Mouse (Mus musculus) thymus, postnatal 36 days (tissue): ENCODE results near the gene Stox2.

Source experiments
- DNase-seq, 2 experiments: peaks; one replicate each; pipeline ENCODE4 v3.0.0; 2022; ENCODE audit warnings: mixed read lengths in 2 of 2

Stox2 gene

DNA sequence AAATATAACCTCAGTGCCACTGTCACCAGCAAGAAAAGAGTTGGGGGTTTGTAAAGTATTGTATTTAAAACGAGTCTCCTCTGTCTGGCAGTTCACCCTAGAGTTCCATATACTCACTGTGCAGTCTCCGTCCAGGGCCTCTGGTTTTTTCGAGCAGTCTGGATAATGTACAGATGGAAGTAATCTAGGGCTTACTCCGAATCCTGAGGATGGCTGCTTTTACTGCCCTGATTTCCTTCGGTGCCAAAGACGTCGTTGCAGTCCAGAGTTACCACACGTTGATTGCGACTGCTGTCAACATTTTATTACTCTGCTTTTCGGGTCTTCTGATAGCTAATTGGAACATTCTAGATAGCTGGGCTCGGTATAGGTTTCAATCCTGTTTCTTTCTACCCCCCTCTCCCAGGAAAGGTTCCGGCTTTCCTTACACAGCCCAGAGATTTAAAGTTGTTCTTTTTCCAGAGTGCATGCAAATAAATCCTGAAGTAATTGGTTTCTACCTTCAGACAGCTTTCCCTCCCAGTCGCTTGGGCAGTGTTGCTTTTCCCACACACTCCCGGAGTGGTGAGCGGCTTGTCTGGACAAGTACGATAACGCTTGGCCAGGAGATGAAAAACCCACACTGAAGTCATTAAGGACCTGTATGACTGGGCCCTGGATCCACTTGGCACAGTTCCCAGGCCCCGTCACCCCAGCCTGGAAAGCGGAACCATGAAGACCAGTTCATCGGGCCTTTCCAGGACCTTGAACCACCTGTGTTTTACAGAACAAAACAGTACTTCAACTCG, 94.1 kb downstream of the Stox2 start:
- DNase-seq: no peak

DNA sequence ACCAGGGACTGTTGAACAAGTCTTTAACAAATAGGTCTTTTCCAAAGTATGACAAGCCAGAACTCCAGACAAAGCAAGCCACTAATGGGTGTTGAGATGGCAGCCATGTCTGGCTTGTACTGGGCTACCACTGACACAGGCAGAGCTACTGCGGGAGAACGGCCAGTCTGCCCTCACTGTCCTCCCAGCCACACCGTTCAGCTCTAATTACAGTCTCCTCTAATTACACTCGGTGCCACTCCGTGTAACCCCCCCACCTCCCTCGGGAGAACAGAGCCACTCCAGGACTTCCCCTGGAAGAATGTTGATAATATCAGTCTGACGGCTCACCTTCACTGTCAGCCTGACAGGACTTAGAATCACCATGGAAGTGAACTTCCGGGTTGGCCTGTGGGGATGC, 97.1 kb downstream of the Stox2 start:
- DNase-seq: no peak

DNA sequence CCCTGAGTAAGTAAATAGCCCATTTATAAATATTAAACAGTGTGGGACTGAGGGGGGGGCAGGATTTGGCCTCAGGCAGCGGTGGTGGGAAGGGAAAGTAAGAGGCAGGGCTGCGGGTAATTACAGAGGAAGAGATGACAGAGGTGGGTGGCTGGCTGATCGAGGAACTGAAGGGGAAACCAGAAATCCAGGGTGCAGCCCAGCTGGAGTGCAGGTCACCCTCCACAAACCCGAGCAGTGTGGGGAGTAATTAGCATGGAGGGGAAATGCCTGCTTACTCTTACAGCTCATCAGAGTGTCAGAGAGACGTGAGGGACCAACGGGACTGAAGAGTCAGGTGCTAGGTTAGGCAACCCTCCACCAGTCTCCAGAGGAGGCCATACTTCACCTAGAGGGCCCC, 98.4 kb downstream of the Stox2 start:
- DNase-seq: no peak

DNA sequence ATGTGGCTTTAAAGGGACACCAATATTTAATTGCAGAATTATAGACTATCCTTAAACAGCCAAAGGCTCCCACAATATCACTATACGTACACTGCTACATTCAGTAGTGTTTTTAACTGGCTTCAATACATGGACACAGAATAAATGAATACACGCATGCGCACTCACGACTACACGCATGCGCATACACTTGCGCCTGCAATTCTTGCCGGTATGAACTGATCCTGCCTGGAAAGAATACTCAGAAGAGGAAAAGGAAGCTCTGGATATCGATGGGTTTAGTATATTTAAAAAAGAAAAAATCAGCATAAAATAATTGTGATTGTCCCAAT, 100.4 kb downstream of the Stox2 start:
- DNase-seq: no peak

DNA sequence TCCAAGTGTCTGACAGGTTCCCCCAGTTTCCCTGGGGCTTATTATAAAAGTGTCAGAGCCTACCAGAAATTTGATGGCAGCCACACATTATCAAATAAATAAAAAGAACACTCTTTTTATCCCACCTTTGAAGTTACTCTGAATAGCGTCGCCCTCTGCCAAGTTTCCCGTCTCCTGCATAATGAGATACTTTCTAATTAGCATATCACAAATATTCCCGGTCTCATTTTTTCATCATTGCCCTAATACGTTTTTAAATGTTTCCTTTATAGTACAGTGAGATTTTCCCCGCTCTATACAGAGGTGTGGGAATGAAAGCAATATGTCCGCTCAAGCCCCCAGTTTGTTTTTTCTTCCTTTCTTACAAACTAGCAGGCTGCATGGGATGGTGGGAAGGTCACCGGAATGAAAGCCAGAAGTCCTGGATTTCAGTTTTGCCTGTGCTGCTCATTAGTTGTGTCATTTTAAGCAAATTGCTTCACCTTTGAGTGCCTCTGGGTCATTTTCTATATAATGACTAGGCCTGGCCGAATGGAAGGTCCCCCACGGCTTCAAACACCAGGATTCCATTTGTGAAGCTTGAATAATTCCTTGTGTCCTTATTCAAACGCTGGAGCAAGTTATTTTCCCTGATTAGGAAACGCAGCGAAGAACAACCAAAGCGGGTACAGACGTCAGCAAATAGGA, 100.9 kb downstream of the Stox2 start:
- no peak for DNase-seq

DNA sequence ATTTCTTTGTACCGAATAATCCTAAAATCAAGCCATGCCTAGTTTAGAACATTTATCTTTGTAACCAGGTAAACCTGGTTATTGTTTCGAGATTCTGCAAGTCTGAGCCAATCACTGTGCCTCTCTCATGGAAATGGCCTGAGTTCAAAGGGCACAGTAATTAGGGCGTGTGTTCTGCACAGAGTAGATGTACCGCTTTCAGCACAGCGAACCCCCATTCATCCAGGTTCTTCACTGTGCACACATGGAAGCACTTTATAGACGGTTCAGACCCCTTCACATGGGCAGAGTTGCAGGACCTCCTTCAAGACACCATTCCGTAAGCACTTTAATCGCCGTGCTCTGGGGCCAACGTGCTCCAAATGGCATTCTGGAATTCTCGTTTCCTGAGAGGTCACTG, 104.7 kb downstream of the Stox2 start:
- DNase-seq: no peak

DNA sequence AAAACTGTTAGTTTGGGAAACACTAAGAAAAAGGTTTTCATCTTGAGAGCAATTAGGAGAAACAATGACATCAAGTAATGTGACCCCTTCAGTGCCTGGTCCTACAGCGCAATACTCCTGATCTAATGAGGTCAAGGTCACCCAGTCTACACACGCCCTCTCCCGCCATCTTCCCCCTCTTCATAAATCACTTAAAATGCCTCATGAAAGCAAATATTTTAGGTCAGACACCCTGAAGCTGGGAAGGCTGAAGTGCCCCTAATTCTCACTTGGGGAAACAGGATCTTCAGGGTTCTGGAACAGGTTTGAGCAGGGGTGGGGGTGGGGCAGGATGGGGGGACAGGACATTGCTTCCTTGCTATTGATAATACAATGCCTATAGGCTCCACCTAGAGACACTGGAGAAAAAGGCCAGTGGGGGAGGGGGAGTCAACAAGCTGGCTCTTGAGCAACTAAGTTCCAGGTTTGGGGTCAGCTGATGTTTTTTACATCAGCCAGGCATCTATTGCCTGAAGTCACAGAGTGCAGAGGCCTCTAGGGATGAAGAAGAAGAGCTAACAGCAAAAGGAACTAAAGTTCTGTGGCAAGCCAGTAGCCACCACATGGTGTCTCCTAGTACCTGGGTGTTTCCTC, 107.4 kb downstream of the Stox2 start:
- no peak for DNase-seq

DNA sequence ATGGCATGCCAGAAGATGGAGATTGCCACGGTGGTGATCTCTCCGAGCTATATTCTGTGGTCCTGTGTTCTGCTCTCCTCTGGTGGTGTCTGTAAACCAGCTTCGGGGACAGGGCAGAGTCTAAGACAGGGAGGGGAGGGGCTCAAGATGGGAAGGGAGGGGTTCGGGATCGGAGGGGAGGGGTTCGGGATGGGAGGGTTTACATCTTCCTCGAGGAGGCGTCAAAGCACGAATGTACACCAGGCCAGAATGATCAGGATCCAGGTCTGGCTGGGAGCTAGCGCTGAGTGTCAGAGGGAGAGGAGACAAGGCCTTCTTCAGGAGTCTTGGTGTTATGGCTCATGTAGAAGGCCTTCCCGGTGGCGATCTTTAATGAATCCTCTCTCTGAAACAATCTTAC, 109.7 kb downstream of the Stox2 start:
- no peak for DNase-seq

DNA sequence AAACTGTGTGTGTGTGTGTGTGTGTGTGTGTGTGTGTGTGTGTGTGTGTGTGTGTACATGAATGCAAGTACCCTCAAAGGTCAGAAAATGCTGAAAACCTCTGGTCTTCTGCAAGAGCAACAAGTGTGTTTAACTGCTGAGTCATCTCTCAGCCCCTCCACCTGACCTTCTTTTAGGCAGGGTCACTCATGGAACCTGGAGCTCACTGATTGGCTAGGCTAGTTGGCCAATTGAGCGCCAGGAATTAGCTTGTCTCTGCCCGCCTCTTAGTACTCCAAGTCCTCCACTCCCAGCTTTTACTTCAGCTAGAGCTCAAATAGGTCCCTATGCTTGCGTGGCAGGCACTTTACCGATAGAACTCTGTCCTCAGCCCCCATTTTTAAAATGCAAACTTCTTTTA, 110.2 kb downstream of the Stox2 start:
- no peak for DNase-seq

DNA sequence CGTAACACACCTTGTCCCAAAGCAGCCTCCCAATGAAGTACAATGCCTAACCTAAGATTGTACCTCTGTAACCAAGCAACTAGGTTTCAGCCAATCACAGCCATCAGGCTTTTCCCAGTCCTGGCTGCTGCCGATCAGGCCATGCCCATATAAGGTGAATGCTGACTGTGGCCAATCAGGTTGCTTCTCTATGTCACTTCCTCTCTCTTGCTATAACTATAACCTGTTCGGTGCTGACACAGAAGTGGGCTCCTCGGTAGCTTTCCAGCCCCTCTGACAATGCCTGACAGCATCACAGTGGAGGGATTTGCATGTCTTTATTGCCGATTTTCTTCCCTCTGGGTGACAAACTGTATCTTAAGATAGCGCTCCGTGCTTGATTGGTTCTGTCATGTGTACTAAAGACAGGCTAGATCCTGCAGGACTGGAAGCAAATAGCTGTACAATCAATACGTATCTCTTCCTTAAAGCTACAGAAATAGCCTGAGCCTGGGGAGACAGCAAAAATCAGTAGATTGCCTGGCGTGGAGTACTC, 111.9 kb downstream of the Stox2 start:
- DNase-seq: no peak

DNA sequence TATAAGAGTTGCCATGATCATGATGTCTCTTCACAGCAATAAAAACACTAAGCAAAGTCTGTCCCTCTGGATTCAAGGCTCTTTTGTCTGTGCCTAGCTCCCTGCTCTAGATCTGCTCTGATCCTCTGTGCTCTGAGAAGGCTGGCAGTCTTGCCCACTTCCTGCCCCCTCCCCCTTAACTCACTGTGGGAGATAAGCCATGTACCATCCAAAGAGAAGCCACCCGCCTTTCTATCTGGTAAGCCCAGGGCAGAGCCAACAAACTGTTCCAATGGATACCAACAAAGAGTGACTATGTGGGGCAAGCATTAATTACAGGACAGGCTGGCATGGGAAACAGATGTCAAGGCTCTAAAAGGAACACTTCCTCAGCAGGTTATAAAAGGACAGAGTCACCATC, 113.2 kb downstream of the Stox2 start:
- DNase-seq: peak; percentile 17 to 19

DNA sequence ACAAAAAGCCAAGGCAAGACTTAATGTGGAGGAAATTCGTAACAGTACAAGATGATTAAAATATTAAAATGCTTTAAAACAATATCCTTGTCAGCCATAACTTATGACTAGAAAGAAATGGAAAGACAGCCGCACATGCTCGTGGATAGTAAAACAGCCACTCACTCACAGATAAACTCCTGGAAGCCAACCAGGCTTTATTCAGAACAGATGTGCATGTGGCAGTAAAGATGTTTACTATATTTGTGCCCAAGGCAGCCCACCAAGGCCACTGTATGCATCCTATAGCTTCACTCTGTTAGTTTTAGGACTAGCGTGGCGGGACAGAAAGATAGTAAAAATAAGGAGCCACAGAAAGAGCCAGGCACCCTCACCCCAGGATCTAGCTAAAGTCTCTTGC, 115.2 kb downstream of the Stox2 start:
- DNase-seq: no peak

DNA sequence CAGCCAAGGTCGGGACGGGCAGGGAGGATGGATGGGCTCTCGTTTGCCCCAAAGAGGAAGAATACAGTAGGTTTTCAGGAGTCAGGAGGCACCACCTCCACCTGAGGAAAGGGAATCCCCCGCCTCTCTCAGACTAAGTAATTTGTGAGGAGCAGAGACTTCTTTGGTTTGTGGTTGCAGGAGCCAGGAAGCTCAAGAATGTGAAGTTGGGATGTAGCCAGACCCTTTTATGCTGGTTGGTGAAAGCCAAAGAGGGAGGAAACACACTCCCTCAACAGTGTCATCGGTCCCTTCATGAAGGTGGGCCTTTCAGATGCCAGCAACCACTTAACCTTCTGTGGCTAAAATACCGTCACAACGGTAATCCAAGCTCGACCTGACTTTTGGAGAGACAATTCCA, 119.8 kb downstream of the Stox2 start:
- DNase-seq: no peak

DNA sequence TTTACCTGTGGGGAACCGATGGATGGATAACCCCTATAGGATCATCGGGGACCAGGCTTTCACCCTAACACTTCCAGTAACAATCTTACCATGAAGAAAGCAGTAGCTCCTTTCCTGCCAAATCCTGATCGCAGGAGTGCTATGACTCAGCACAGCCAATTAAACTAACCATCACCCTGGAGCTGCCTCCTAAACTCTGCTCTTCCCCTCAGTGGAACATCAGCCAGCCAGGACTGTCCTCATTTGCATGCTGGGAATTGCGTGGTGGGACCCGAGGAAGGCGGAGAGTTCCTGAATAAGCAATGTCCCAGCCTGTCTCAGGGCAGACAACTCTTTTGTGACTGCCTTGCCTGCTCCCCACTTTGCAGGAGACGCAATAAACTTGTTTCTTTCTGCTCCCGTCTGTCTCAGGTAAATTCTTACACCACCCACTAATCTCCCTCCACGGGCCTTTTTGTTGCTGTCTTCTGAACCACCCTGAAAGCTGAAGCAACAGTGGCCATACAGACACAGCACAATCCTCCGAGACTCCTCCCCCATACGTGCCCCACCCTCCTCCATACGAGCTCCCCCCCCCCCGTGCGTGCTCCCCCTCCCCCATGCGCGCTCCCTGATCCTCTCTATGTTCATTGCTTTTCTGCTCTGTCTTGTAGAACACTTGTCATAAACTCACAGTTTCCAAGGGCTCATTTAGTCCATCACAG, 121.9 kb downstream of the Stox2 start:
- DNase-seq: no peak

DNA sequence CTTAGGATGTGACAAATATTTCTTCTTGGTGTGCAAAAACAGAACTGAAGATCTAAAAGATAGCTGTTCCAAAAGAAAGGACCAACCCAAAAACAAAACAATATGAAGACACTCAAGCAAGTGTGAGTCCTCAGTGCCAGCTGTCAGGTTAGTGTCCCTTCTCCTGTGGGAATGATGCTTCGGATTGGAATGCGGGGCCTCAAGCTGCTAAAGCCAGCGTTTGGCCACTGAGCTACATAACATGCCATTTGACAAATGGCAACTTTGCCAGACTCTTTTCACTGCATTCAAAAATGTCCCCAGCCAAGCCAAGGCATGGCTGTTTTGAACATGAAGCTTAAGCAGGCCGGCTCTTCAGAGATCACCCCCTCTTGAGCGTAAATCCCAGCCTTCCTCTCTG, 124.9 kb downstream of the Stox2 start:
- DNase-seq: no peak

DNA sequence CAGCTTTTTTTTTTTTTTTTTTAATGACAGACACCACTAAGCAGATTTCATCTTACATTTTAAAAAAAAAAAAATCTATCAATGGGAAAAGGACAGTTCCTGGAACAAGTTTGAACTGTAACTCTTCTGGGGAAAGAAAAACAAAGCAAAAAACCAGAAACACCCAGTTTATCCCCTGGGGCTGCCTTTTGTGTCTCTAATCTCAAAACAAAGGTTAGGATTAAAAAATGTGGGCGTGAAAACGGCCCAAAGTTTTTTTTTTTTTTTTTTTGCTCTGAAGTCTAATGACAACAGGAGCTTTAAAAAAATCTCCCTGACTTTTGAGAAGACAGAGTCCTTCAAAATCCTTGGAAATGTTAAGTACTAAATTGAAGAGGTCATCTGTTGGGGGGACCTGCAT, 125.5 kb downstream of the Stox2 start:
- no peak for DNase-seq

DNA sequence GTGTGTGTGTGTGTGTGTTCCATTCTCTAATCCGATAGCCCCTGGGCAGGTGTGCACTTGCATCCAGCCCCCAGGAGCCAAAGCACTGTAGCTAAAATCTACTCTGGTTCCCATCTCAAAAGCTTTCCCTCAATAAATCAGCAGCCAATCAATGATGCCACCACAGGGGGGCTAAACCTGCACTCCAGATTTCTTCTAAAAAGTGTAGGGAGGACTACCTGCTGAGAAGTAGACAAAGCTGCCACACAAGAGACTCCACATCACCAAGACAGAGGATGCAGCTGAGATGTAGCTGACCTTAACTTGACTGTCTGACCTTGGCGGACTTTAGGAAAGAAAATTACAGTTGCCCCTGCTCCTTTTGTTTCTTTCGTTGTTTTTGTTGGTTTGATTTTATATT, 127.7 kb downstream of the Stox2 start:
- DNase-seq: no peak

DNA sequence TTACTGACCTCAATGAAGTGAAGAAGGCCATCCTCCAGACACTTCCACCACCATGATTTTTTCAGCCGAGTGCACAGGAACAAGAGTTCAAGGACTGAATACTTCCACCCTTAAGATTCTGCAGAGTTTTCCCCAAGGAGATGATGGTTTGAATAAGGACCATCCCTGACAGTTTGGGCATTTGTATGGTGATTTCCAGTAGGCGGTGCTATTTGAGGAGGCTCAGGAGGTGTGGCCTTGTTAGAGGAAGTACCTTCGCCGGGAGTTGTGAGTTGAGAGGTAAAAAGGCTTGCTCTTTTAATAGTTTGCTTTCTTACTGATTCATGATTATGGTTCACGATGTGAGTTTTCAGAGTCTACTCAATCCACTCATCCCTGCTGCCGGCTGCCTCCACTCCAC, 138.0 kb downstream of the Stox2 start:
- no peak for DNase-seq

DNA sequence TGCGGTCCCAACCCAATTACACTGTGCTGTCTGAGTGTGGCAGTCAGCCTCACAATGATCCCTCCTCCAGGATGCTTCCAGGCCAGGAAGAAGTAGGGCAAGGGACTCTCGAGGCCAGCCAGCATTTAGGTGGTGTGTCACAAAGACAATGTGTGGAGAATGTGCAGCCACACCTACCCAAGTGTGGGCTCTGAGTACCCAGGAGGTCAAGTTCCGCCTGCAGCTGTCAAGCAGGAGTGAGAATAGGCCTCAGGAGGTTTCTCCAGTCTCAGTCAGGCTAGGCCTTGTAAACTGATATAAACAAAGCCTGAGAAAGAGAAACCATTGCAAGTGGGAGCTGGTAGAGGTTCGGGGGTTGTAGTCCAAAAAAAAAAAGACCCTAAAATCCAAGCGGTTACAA, 139.8 kb downstream of the Stox2 start:
- no peak for DNase-seq

DNA sequence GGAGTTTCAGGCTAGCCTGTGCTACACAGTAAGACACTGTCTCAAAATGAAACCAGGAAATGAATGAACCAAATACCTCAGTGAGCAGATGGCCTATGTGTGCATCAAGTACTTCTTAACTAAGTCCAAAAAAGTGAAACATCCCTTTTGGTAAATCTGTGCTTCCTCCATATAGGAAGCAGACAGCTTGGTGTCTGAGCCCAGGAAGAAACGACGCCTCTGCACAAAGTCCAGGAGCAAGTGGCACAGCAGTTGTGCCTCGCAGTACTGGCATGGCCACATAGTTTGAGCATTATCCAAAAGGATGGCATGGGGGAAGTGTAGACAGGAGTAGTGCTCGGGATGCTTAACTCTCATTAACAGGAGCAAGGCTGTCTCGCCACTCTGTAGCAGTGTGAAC, 140.3 kb downstream of the Stox2 start:
- DNase-seq: no peak

DNA sequence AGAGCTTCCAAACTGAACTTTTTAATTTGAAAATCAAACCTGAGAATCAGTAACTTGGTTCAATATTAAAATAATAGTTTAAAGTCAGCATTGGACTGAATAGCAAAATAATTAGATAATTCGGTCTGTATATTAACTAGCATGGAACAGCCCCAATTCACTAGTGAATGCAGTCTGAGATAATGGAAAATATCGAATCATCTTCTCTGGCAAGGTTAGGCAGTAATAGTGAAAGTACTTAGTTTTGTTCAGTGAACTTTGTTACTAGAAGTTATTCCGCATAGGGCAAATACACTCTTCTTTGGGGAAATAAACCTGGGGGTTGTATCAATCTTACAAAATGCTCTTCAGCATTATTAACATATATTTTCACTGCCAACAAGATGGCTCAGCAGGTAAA, 147.7 kb downstream of the Stox2 start:
- no peak for DNase-seq

DNA sequence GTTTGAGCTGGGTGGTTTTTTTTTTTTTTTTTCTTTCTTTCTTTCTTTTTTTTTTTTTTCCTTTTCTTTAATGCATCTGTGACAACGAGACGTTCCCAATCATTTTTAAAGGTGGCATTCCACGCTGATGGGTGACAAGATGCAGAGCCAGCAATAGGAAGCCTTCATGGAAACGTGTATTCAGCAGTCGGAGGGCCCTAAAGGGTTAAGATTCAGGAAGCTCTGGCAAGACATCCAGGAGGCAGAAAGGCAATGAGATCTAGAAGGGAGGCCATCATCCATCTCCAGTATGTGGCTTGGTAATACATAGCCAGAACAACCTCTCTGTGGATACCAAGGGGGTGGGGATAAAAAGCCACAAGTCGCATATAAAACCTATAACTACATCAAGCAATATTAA, 156.5 kb downstream of the Stox2 start:
- no peak for DNase-seq

DNA sequence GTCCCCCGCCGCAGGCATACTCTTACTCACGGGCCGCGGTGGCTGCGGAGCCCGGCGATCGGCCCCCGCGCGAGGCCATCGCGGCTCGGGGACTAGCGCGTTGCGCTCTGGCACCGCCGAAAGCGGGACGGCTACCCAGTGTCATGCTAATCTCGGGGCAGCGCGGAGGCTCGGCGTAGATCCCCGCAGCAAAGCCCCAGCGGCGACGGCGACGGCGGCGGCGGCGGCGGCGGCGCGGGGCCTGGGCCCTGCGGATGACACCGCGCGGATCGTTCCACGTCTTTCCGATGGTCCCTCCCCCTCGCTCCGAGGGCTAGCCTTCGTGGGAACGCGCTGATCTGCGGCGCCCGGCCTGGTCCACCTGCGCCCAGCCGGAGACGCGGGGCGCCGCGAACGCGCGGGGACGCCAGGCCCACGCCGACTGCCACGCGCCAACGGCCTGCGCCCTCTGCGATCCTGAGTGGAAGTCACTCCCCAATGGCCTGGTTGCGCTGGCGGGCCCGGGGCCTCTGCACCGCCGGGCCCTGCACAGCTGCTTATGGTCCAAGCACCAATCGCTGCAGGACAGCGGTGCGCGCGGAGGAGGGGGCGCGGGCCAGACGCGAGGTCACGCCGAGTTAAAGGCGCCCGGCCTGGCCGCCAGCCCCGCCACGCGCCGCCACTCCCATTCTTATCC, 157.2 kb downstream of the Stox2 start:
- DNase-seq: peak in 1 of 2 experiments; percentile 2
